Mouse (Mus musculus) embryonic facial prominence, embryonic 15.5 days (tissue): ENCODE measurements around the gene Dapk2. TPM values are rescaled to one million over a fixed set of nuclear protein-coding genes. Genes with fewer than 3 reads are reported as not detected.

Experiments used
- ATAC-seq: fragments of 200-750 bp; cut with Nextera tagmentation; 2 replicates; pipeline ENCODE4 v1.8.0; 2017; ENCODE audit warnings: low read depth, moderate TSS enrichment; ENCODE audit not compliant: insufficient number of reproducible peaks, low FRiP score, low TSS enrichment
- H3K27ac ChIP-seq: fragments of 300-500 bp; sonication (generic); replicated peaks from 2 replicates; pipeline ENCODE4 v1.5.1; 2015; ENCODE audit warnings: mild to moderate bottlenecking, inconsistent platforms
- H3K27me3 ChIP-seq: fragments of 300-500 bp; sonication (generic); 2 replicates; pipeline ENCODE4 v1.6.1; 2015; ENCODE audit warnings: inconsistent platforms
- H3K36me3 ChIP-seq: fragments of 300-500 bp; sonication (generic); 2 replicates; pipeline ENCODE4 v1.6.1; 2015; ENCODE audit warnings: mild to moderate bottlenecking, inconsistent platforms
- H3K4me1 ChIP-seq: fragments of 300-500 bp; sonication (generic); 2 replicates; pipeline ENCODE4 v1.6.1; 2015; ENCODE audit warnings: inconsistent platforms
- H3K4me2 ChIP-seq: fragments of 300-500 bp; sonication (generic); replicated peaks from 2 replicates; pipeline ENCODE4 v1.6.1; 2015; ENCODE audit warnings: mild to moderate bottlenecking, inconsistent platforms
- H3K4me3 ChIP-seq: fragments of 300-500 bp; sonication (generic); replicated peaks from 2 replicates; pipeline ENCODE4 v1.5.1; 2015; ENCODE audit warnings: mild to moderate bottlenecking, inconsistent platforms
- H3K9ac ChIP-seq: fragments of 300-500 bp; sonication (generic); 2 replicates; pipeline ENCODE4 v1.6.1; 2015; ENCODE audit warnings: inconsistent platforms
- H3K9me3 ChIP-seq: fragments of 300-500 bp; sonication (generic); replicated peaks from 2 replicates; pipeline ENCODE4 v1.6.1; 2016; ENCODE audit warnings: inconsistent platforms
- WGBS: fragments of 180-500 bp; shearing (Covaris S2); methylation state at CpG from one replicate; pipeline ENCODE4 v1.1.7; 2015; 5-methylcytosine and 5-hydroxymethylcytosine counted together
- polyA plus RNA-seq: library from polyadenylated mRNA; unstranded; fragments of >200 nt; fragmentation: Nextera tagmentation; extraction: Ambion mirVana; gene quantifications from 2 replicates; pipeline ENCODE4 v1.2.1, GENCODE M21; 2015

The Dapk2 gene
- polyA plus RNA-seq, 1 experiment from 2014 or later = 18.0 TPM

GRCm38 (mm10) chr9:66189026-66189425 is 31.0 kb downstream of the Dapk2 start:
- Histone ChIP-seq H3K36me3 (no peaks in the 10 kb centered on the region), H3K9me3 (no peaks in the 10 kb centered on the region), H3K27ac (no peak overlapping the region), H3K27me3 (no peaks in the 10 kb centered on the region), H3K9ac (no peak overlapping the region), H3K4me3 (no peak overlapping the region), H3K4me1 (no peaks in the 10 kb centered on the region), H3K4me2 (no peak overlapping the region)
- WGBS = 70% methylated on average over 1 of the region's 1 CpGs
- ATAC-seq = no peak

- no peak overlapping the region for H3K9ac ChIP-seq
- no peaks in the 10 kb centered on the region for H3K27me3 ChIP-seq
- H3K27ac ChIP-seq = no peak overlapping the region
- no peaks in the 10 kb centered on the region for H3K9me3 ChIP-seq
- ATAC-seq = no peak
- no peak overlapping the region for H3K4me3 ChIP-seq
- H3K4me2 ChIP-seq = no peak overlapping the region
- 70% methylated on average over 3 of the region's 3 CpGs for WGBS
- no peaks in the 10 kb centered on the region for H3K4me1 ChIP-seq
- H3K36me3 ChIP-seq = no peaks in the 10 kb centered on the region
Observed at GRCm38 (mm10) chr9:66194003-66194402, 36.0 kb downstream of the Dapk2 start.

- no peak overlapping the region for H3K27ac ChIP-seq
- H3K9me3 ChIP-seq = no peaks in the 10 kb centered on the region
- H3K4me1 ChIP-seq = peaks cover 9% of the 10 kb centered on the region; the same call in 1 of the 2 replicates
- H3K27me3 ChIP-seq = no peaks in the 10 kb centered on the region
- H3K4me3 ChIP-seq = no peak overlapping the region
- no peak overlapping the region for H3K4me2 ChIP-seq
- H3K9ac ChIP-seq = no peak overlapping the region
- WGBS = 37% methylated on average over 3 of the region's 3 CpGs
- ATAC-seq = no peak
- no peaks in the 10 kb centered on the region for H3K36me3 ChIP-seq
Observed at GRCm38 (mm10) chr9:66196561-66196960, 38.5 kb downstream of the Dapk2 start.

- Histone ChIP-seq H3K9ac (no peak overlapping the region), H3K4me2 (no peak overlapping the region), H3K4me3 (no peak overlapping the region), H3K9me3 (no peaks in the 10 kb centered on the region), H3K27ac (no peak overlapping the region), H3K36me3 (no peaks in the 10 kb centered on the region), H3K4me1 (peaks cover 9% of the 10 kb centered on the region; the same call in 1 of the 2 replicates), H3K27me3 (no peaks in the 10 kb centered on the region)
- 88% methylated on average over 1 of the region's 1 CpGs for WGBS
- ATAC-seq = no peak
Observed at GRCm38 (mm10) chr9:66198533-66198932, 40.5 kb downstream of the Dapk2 start.

GRCm38 (mm10) chr9:66199657-66200410 is 41.8 kb downstream of the Dapk2 start:
- H3K27me3 ChIP-seq = no peaks in the 10 kb centered on the region
- WGBS = 72% methylated on average over 14 of the region's 14 CpGs

GRCm38 (mm10) chr9:66200411-66200789 is 42.4 kb downstream of the Dapk2 start:
- 79% methylated on average over 5 of the region's 5 CpGs for WGBS
- ATAC-seq = no peak
- Histone ChIP-seq H3K9ac (no peak overlapping the region), H3K4me1 (peaks cover 9% of the 10 kb centered on the region; the same call in 1 of the 2 replicates), H3K27ac (no peak overlapping the region), H3K9me3 (no peaks in the 10 kb centered on the region), H3K36me3 (no peaks in the 10 kb centered on the region), H3K4me3 (no peak overlapping the region), H3K4me2 (no peak overlapping the region), H3K27me3 (no peaks in the 10 kb centered on the region)

More at GRCm38 (mm10) chr9:66199657-66200410, 41.8 kb downstream of the Dapk2 start:
- Histone ChIP-seq H3K9ac (no peak overlapping the region), H3K9me3 (no peaks in the 10 kb centered on the region), H3K27ac (no peak overlapping the region; the same call in 1 of the 2 replicates), H3K4me2 (no peak overlapping the region), H3K36me3 (no peaks in the 10 kb centered on the region), H3K4me3 (no peak overlapping the region), H3K4me1 (peaks cover 9% of the 10 kb centered on the region; the same call in 1 of the 2 replicates)
- no peak for ATAC-seq

- Histone ChIP-seq H3K27ac (no peak overlapping the region), H3K4me3 (no peak overlapping the region), H3K27me3 (no peaks in the 10 kb centered on the region), H3K36me3 (no peaks in the 10 kb centered on the region), H3K4me1 (peaks cover 18% of the 10 kb centered on the region; the same call in 1 of the 2 replicates), H3K4me2 (no peak overlapping the region), H3K9me3 (no peaks in the 10 kb centered on the region), H3K9ac (no peak overlapping the region)
- no peak for ATAC-seq
- WGBS = 61% methylated on average over 6 of the region's 6 CpGs
Observed at GRCm38 (mm10) chr9:66201665-66202064, 43.6 kb downstream of the Dapk2 start.

GRCm38 (mm10) chr9:66202463-66202862 is 44.4 kb downstream of the Dapk2 start:
- no peak overlapping the region for H3K27ac ChIP-seq
- no peaks in the 10 kb centered on the region for H3K9me3 ChIP-seq
- H3K27me3 ChIP-seq = no peaks in the 10 kb centered on the region
- no peak overlapping the region for H3K9ac ChIP-seq
- H3K4me2 ChIP-seq = no peak overlapping the region
- ATAC-seq = no peak
- WGBS = 75% methylated on average over 7 of the region's 7 CpGs
- no peak overlapping the region for H3K4me3 ChIP-seq
- no peaks in the 10 kb centered on the region for H3K36me3 ChIP-seq
- H3K4me1 ChIP-seq = peaks cover 18% of the 10 kb centered on the region; the same call in 1 of the 2 replicates

- H3K9ac ChIP-seq = no peak overlapping the region
- 70% methylated on average over 9 of the region's 9 CpGs for WGBS
- no peaks in the 10 kb centered on the region for H3K36me3 ChIP-seq
- H3K27ac ChIP-seq = no peak overlapping the region
- no peaks in the 10 kb centered on the region for H3K9me3 ChIP-seq
- H3K4me2 ChIP-seq = no peak overlapping the region
- ATAC-seq = no peak; the same call in 1 of the 2 replicates
- H3K27me3 ChIP-seq = no peaks in the 10 kb centered on the region
- peaks cover 9% of the 10 kb centered on the region; the same call in 1 of the 2 replicates for H3K4me1 ChIP-seq
- no peak overlapping the region for H3K4me3 ChIP-seq
Observed at GRCm38 (mm10) chr9:66205702-66206101, 47.7 kb downstream of the Dapk2 start.

- WGBS = 45% methylated on average over 5 of the region's 5 CpGs
- no peaks in the 10 kb centered on the region for H3K27me3 ChIP-seq
- H3K9me3 ChIP-seq = no peaks in the 10 kb centered on the region
- peaks cover 15% of the 10 kb centered on the region; the same call in 1 of the 2 replicates for H3K4me1 ChIP-seq
- no peak overlapping the region for H3K4me2 ChIP-seq
- H3K36me3 ChIP-seq = no peaks in the 10 kb centered on the region
- ATAC-seq = no peak
- no peak overlapping the region for H3K27ac ChIP-seq
- H3K9ac ChIP-seq = no peak overlapping the region
- H3K4me3 ChIP-seq = no peak overlapping the region
Observed at GRCm38 (mm10) chr9:66206825-66207224, 48.8 kb downstream of the Dapk2 start.

GRCm38 (mm10) chr9:66211420-66211819 is 53.4 kb downstream of the Dapk2 start:
- no peaks in the 10 kb centered on the region for H3K36me3 ChIP-seq
- H3K27me3 ChIP-seq = no peaks in the 10 kb centered on the region
- ATAC-seq = no peak
- no peak overlapping the region for H3K4me2 ChIP-seq
- no peak overlapping the region for H3K4me3 ChIP-seq
- no peak overlapping the region for H3K27ac ChIP-seq
- H3K9me3 ChIP-seq = no peaks in the 10 kb centered on the region
- no peak overlapping the region for H3K9ac ChIP-seq
- WGBS = 22% methylated on average over 4 of the region's 4 CpGs
- peaks cover 13% of the 10 kb centered on the region; the same call in 1 of the 2 replicates for H3K4me1 ChIP-seq

GRCm38 (mm10) chr9:66212088-66212487 is 54.1 kb downstream of the Dapk2 start:
- Histone ChIP-seq H3K9me3 (no peaks in the 10 kb centered on the region), H3K4me3 (no peak overlapping the region), H3K9ac (no peak overlapping the region), H3K27ac (no peak overlapping the region), H3K27me3 (no peaks in the 10 kb centered on the region), H3K4me2 (no peak overlapping the region), H3K4me1 (peaks cover 13% of the 10 kb centered on the region; the same call in 1 of the 2 replicates), H3K36me3 (no peaks in the 10 kb centered on the region)
- 78% methylated on average over 2 of the region's 2 CpGs for WGBS
- no peak for ATAC-seq
